Mouse (Mus musculus) telencephalon, adult 2 months (tissue): ENCODE data around the gene Wdr45.
"Not testable (repeated sequence)": the region's sequence is repeated elsewhere in the genome, so short reads cannot be mapped to it uniquely, and the experiment has no call there.

ENCODE experiments used
- DNase-seq: peaks from one replicate; pipeline ENCODE4 v3.0.0-alpha.2; 2011; ENCODE audit warnings: low read depth, low spot score

Gene Wdr45

DNA sequence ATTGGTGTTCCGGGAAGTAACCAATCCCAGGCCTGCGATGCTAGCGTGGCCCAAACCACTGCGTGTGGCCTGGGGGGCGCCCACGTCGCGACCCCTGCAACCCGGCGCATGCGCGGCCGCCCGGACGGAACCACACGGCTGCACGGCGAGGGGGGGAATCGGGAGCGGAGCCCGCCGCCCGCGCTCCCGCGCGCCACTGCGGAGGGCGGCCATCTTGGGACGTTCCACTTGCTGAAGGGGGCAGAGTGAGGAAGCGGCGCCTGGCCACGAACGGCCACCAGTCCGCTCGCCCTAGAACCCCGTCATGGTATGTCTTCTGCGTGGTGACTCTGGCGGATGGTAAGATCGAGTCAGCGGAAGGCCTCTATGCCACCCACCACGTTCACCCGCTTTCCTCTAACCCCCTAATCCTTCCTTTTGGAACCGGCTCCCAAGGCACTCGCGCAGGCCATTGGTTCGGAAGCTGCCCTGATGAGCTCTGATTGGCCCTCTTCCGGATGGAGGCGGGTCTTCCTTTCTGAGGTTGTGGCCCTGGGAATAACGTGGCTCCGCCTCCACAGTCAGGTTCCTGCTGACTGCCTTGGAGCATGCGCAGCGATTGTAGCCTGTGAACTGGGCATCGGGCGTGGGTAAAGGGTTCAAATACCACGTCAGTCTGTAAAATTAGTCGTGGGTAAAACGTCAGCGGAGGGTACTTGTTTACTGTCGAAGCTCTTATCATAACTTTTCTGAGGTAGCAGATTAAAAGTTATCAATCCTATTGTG lies at the start of gene Wdr45:
TSS of gene Wdr45 (plus strand) at position 199 of the 765 bp plus-strand sequence.
- DNase-seq, result peak; percentile 95

- DNase-seq, result no peak
Observed at GRCm38 (mm10) chrX:7664791-7665190, 49.3 kb upstream of the Wdr45 start.

DNA sequence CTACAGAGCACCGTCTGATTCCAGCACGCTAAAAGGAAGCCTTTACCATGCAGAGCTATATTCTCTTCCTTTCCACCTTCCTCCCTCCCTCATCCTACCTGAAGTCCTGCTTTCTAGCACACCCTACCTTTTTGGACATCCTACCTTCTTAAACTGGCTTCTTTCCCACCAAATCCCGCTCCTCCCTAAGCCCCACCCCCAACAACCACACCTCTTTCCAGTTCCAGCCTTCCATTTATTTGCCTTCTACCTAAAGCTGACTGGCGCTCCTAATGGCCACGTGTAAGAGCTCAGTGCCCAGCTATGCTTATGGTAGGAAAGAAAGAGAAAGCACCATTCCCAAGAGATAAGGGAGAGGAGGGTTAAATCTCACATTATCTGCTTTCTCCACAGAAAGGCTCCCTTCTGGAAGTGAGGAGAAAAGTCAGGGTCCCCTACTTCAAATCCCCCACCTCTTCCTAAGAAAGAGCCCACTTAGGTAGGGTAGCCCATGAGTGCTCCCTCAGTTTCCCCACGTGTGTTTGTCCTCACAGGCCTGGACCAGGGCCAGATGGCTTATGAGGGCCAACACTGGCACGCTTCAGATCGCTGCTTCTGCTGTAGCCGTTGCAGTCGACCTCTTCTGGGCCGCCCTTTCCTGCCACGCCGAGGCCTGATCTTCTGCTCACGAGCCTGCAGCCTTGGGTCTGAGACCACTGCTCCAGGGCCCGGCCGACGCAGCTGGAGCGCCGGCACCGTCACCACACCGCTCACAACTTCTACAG lies 48.2 kb upstream of the Wdr45 start:
- DNase-seq, result no peak

DNA sequence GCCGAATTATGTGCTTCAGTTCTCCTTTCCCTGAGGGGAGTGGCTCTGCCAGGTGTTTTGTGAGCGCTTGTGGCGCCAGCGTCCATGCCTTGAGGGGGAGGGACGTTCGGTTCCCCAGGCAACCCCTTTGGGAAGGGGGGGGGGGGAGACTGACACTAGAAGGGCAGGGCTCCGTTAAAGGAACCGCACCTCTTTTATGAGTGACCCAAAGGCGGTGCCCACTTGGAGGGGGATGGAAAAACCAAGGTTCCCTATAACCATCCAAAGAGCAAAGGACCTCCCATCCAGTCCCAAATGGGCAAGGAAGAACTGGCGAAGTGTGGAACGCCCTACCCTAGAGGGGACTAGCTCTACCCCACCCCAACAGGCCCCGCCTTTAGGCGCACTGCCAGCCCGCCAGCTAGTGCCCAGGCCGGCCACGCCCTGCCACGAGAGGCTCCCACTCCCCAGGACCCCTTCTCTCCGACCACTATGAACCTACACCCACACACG lies 43.7 kb upstream of the Wdr45 start:
- no peak for DNase-seq

DNA sequence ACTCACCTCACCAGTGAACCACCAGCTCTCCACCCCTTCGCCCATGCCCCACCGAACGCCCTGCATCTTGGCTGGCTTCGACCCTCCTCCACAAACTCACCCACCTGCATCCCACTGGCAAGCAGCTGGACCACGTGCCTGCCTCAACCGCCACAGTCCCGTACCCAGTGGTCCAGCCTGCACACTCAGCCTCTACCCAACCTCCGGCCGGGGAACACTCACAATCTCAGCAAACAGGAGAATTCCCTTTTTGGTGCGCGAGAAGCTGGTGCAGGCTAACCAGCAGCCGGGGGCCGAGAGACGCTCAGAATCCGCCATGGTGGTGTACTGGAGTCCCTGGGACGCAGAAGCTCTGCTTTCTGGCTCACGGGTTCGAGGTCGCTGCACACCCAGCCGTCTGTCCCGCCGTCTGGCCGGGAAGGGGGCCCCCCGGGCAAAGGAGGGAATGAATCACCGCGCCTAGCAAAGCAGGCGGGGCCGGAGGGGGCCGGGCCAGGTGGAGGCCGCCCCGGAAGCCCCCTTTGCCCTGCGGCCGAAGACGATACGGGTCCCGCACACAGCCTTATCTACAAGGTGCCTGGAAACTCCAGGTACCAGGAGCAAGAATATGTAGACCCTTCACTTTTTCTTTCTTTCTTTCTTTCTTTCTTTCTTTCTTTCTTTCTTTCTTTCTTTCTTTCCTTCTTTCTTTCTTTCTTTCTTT lies 43.1 kb upstream of the Wdr45 start, which contains the start of gene Plp2:
TSS of gene Plp2 (minus strand) at position 470 of the 703 bp plus-strand sequence.
- DNase-seq, result no peak

- no peak for DNase-seq
Observed at GRCm38 (mm10) chrX:7672739-7673138, 41.4 kb upstream of the Wdr45 start.

DNA sequence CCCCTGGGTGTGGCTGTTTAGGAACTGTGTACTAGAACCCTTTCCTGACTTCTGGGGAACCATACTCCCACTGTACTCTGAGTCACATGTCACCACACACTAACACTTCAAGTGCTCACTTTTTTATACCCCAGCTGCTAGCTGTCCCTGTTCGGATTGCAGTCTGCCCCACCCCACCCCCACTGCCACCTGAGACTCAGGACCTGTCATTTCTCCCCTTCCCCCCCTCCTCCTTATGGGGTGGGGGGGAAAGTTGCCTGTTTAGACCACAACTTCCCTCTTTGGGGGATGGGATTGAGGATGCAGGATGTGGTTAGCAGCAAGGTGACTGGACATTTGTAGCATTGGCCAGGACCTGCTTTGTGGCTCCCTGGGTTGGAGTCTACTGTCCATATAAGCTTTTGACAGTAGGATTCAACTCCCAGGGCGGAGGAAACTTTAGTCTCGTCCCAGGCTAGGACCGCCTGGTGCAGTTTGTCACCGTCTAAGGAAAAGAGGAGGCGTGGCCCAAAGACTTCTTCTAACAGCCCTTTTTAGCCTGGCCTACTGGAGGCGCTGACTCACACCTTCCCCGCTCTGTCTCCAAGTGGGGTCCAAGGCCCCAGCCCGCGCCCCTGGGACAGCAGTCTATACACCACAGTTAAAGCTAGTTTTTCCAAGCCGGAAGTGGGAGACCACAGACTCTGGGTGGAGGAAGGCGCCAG lies 40.4 kb upstream of the Wdr45 start:
- DNase-seq, result no peak

- DNase-seq, result no peak
Observed at GRCm38 (mm10) chrX:7674284-7675000, 39.7 kb upstream of the Wdr45 start.

DNA sequence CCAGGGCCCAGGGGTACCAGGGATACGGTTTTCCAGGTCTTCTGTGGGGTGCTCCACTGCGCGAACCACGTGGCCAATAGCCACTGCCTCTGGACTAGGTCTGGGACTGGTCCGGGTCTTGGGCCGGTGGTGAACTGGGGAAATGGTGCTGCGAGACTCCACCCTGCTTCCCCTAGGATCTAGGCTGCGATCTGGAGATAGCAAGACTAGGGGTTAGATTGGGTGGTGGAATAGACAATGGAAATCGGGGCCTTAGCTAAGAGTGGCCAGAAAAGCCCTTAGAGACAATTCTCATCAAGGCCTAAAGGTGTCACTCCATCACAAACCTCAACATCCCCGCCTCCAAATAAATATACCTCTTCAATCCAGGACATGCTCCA lies 39.1 kb upstream of the Wdr45 start:
- no peak for DNase-seq

- no peak for DNase-seq
Observed at GRCm38 (mm10) chrX:7678986-7679385, 35.1 kb upstream of the Wdr45 start.

DNA sequence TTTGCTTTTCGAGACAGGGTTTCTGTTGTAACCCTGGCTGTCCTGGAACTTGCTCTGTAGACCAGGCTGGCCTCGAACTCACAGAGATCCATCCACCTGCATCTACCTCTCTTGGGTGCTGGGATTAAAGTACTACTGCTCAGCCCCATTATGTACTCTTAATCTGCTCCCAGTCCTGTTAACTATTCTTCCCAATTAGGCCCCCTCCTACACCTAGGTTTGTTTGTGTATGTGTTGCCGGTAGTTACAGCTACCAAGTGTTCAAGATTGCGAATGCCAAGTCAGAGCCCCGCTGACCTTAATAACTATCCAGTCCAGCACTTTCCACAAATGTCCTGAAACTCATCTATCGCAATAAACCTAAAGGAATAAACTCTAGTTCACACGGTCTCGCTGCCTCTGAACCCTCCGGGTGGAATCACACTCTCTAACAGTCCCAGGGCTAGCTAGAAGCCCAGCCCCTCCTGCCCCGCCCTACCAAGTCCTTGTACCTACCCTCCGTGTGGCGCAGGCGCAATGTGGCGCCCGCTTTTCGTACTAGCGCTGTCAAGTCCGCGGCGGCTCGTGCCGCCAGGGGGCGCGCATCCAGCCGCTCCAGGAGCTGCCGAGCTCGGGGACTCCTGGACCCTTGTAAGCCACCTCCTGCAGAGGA lies 34.6 kb upstream of the Wdr45 start:
- DNase-seq, result peak; percentile 58

DNA sequence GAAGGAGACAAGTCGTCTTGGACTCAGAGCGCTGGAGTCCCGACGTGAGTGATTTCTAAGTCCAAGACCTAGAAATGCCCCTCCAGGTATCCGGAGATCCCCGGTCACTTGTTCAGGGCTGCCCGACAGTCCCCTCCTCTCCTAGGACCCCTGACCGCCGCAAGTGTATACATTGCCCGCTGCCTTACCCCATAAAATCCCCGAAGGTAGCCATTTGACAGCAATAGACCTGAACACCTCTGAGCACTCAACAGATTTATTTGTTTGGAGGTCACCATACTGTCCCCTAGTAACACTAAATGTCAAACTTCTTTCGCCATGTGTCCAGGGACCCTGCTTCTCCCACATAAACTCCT lies 34.1 kb upstream of the Wdr45 start:
- DNase-seq, result no peak

- DNase-seq, result no peak
Observed at GRCm38 (mm10) chrX:7680864-7681263, 33.3 kb upstream of the Wdr45 start, which contains the start of gene Magix. Gene Magix (minus strand): TSS chrX:7681251.

- DNase-seq, result no peak
Observed at GRCm38 (mm10) chrX:7688321-7688720, 25.8 kb upstream of the Wdr45 start.

- no peak for DNase-seq
Observed at GRCm38 (mm10) chrX:7690486-7690885, 23.6 kb upstream of the Wdr45 start.

DNA sequence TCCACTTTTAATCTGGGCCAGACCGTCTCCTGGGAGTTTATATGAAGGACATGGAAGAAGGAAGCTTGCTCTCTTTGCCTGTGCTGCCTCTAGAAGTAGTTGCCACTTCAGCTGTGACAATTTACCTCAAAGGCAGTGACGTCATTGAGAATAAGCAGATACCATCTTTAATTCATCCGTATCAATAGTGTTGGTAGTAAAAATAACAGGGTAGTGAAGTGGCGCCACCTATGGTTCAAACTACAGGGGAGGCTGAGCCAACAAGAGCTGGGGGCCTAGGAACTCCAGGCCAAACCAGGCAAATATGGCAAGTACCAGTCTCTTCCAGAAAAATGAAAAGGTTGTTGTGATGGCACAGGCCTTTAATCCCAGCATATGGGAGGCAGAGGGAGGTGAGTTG lies 21.3 kb upstream of the Wdr45 start:
- no peak for DNase-seq

GRCm38 (mm10) chrX:7696520-7696919 lies 17.6 kb upstream of the Wdr45 start:
- no peak for DNase-seq

DNA sequence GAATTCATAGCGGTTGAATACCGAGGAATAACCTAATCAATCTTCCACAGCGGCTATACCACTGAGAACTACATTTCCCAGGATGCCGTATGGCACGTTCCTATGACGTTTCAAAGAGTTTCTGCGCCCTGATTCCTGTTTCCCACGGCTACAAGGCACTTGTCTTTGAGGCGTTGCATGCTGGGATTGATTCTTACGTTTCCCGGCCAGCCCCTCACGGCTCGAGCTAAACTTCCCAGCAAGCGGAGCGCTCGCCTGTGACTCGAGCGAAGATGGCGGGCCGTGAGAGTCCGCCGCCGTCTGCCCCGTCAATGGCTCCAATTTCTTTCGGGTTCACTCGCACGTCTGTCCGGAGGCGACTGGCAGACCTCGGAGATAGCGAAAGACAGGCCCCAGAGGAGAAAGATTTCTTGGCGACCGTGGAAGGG lies 17.2 kb upstream of the Wdr45 start, which contains the start of gene Gpkow:
TSS of gene Gpkow (plus strand) at position 178 of the 428 bp plus-strand sequence.
- DNase-seq, result peak; percentile 94

- DNase-seq, result not testable (repeated sequence)
Observed at GRCm38 (mm10) chrX:7713764-7714134, 384 bp upstream of the Wdr45 start.

GRCm38 (mm10) chrX:7716058-7716457 lies 1.9 kb downstream of the Wdr45 start:
- DNase-seq, result not testable (repeated sequence)
